Mouse (Mus musculus): Measurements from ENCODE around the gene Uhrf2. TPM values are rescaled to one million over a fixed set of nuclear protein-coding genes. Genes with fewer than 3 reads are reported as not detected.

The Uhrf2 gene
- polyA plus RNA-seq, 1 experiment from 2014 or later = 58.3 TPM

DNA sequence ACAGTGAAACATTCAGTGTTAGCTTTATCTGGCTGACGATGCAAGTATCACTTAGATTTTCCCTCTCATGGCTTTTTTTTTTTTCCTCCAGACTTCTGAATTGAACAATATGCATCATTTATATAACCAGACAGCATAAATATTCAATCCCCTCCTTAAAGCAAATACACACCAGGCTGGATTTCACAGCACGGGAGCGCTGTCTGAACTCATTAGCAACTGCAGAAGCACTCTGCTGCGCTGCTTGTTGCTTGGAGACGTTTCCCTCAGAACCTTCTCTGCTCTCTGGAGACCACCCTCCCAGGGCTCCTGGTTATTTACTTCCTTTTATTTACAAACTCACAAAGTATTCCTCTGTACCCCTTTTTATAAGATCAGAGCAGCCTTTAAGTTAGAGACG is 78.8 kb downstream of the Uhrf2 start:
- H3K27me3 ChIP-seq (ENCODE audit: control insufficient read depth, insufficient read depth, low read length) = no peaks in the 10 kb centered on the region
- no peak for ATAC-seq (replicated peaks; ENCODE audit: insufficient number of reproducible peaks, low FRiP score, low TSS enrichment)
- H3K4me3 ChIP-seq (ENCODE audit: low read depth, low read length) = no peak overlapping the region
- no peaks in the 10 kb centered on the region for H3K4me1 ChIP-seq (ENCODE audit: control insufficient read depth, insufficient read depth, low read length)
- H3K9ac ChIP-seq (ENCODE audit: low read depth, low read length) = no peak overlapping the region
- H3K27ac ChIP-seq (ENCODE audit: low read depth, low read length) = no peak overlapping the region
- 0 out of 2 replicates have a peak, but pooled peaks cover 2% of the 10 kb centered on the region for H3K36me3 ChIP-seq (ENCODE audit: control insufficient read depth, insufficient read depth, low read length)
- no peak overlapping the region for H3K4me2 ChIP-seq
- H3K9me3 ChIP-seq (replicated peaks; ENCODE audit: control insufficient read depth, low read length) = no peaks in the 10 kb centered on the region
- 78% methylated on average over 6 of the region's 6 CpGs for WGBS (ENCODE audit: insufficient replicate concordance)

DNA sequence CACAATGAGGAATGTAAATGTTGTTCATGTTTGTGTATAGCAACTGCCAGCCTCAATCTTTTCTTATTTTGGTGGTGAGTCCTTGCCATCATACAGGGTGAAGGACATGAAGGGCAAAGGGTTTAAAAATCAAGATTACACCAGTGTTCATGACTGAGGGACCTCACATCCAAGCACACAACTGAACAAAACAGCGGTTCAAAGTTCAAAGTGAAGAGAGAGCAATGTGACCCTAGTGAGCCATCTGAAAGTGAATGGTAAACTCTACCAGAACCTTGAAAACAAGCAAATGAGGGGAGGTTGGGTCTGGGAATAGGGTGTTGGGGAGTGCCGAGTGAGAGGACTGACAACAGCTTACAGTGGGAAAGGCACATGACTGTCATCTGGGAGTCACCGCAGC is 81.1 kb downstream of the Uhrf2 start:
- H3K9ac ChIP-seq (ENCODE audit: low read depth, low read length) = no peak overlapping the region
- H3K36me3 ChIP-seq (ENCODE audit: control insufficient read depth, insufficient read depth, low read length) = 0 out of 2 replicates have a peak, but pooled peaks cover 2% of the 10 kb centered on the region
- WGBS (ENCODE audit: insufficient replicate concordance) = 85% methylated on average over 3 of the region's 3 CpGs
- peaks cover 3% of the 10 kb centered on the region; the same call in 1 of the 2 replicates for H3K4me1 ChIP-seq (ENCODE audit: control insufficient read depth, insufficient read depth, low read length)
- ATAC-seq (replicated peaks; ENCODE audit: insufficient number of reproducible peaks, low FRiP score, low TSS enrichment) = no peak
- no peak overlapping the region for H3K4me2 ChIP-seq
- H3K9me3 ChIP-seq (replicated peaks; ENCODE audit: control insufficient read depth, low read length) = no peaks in the 10 kb centered on the region
- no peaks in the 10 kb centered on the region for H3K27me3 ChIP-seq (ENCODE audit: control insufficient read depth, insufficient read depth, low read length)
- H3K4me3 ChIP-seq (ENCODE audit: low read depth, low read length) = no peak overlapping the region
- no peak overlapping the region for H3K27ac ChIP-seq (ENCODE audit: low read depth, low read length)

DNA sequence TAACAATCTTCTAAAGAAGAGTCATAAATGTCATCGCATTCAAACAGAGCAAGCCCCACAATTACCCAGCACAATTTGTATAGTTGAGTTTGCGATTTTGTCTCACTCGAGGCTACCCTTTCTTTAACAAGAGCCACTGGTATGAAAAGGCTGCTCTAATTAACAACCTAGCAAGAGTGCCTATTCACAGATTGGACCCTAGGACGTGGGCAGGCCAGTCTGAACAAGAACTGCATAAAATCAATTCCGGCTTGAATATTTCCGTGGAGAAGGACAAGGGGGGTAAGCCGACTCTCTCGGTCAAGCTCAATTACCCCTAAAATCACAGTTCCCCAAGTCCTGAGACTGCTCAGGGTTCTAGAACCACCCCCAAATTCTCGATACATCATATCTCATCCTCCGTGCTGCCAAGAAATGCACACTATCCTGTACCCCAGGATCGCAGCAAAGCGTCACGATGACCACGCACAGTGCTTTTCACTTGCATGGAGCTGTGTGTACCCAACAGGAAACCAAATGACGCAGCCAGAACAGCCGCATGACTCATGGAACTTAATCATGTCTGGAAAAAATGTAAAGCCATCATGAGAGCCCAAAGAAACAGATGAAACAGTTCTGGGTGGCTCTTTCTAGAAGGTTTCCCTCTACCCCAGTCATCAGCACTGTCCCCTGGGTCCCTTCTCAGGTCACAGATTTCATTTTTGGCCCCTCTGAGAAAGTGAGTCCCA is 82.8 kb downstream of the Uhrf2 start:
- H3K27ac ChIP-seq (ENCODE audit: low read depth, low read length) = no peak overlapping the region
- no peak overlapping the region for H3K9ac ChIP-seq (ENCODE audit: low read depth, low read length)
- H3K9me3 ChIP-seq (replicated peaks; ENCODE audit: control insufficient read depth, low read length) = no peaks in the 10 kb centered on the region
- WGBS (ENCODE audit: insufficient replicate concordance) = 88% methylated on average over 16 of the region's 16 CpGs
- H3K4me2 ChIP-seq = no peak overlapping the region
- peaks cover 8% of the 10 kb centered on the region; the same call in 1 of the 2 replicates for H3K4me1 ChIP-seq (ENCODE audit: control insufficient read depth, insufficient read depth, low read length)
- no peak overlapping the region for H3K4me3 ChIP-seq (ENCODE audit: low read depth, low read length)
- no peaks in the 10 kb centered on the region for H3K36me3 ChIP-seq (ENCODE audit: control insufficient read depth, insufficient read depth, low read length)
- H3K27me3 ChIP-seq (ENCODE audit: control insufficient read depth, insufficient read depth, low read length) = no peaks in the 10 kb centered on the region
- ATAC-seq (replicated peaks; ENCODE audit: insufficient number of reproducible peaks, low FRiP score, low TSS enrichment) = no peak

DNA sequence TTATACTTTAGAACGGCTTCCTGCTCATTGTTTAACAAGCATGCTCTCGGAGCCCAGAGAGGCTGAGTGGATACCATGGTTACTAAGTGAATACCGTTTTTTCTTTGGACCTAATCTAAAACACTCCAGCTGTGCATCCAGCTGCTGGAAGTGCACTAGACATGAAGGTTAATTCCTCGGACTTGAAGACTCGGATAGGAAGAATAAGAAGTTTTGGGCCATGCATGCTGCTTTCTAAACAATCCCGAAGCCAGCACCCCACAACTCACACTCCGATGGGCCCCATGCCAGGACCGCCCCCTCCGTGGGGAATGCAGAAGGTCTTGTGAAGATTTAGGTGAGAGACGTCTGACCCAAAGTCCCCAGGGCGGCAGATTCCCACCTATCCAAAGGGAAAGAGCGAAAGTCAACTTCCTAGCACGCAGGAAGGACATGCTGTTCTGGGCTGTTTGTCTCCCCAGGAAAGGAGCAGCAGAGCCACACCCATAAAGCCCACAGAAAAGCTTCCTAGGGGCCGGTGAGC is 84.7 kb downstream of the Uhrf2 start:
- Histone ChIP-seq H3K4me2 (no peak overlapping the region; the same call in 1 of the 2 replicates), H3K9ac (ENCODE audit: low read depth, low read length) (no peak overlapping the region), H3K27ac (ENCODE audit: low read depth, low read length) (no peak overlapping the region), H3K9me3 (replicated peaks; ENCODE audit: control insufficient read depth, low read length) (no peaks in the 10 kb centered on the region), H3K36me3 (ENCODE audit: control insufficient read depth, insufficient read depth, low read length) (no peaks in the 10 kb centered on the region), H3K27me3 (ENCODE audit: control insufficient read depth, insufficient read depth, low read length) (no peaks in the 10 kb centered on the region), H3K4me3 (ENCODE audit: low read depth, low read length) (no peak overlapping the region), H3K4me1 (ENCODE audit: control insufficient read depth, insufficient read depth, low read length) (peaks cover 9% of the 10 kb centered on the region; the same call in 1 of the 2 replicates)
- WGBS (ENCODE audit: insufficient replicate concordance) = 63% methylated on average over 14 of the region's 14 CpGs
- no peak for ATAC-seq (replicated peaks; ENCODE audit: insufficient number of reproducible peaks, low FRiP score, low TSS enrichment)

DNA sequence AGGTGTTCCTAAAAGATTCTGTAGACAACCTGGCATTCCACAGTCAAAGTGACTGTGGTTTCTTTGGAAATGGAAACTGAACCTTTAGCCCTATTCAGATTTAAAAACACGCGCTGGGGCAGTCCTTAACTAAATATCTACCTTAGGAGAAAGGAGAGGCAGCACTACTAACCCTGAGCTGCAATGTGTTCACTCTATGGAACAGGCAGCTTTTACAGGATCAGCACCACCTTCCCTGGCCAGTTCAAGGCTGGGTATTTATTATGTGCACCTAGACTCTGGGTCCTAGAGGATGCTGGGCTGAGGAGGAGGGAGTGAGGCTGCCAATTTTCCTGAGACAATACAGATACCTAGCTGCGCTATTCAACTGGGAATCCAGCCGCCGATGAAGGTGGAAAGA is 85.3 kb downstream of the Uhrf2 start:
- Histone ChIP-seq H3K27ac (ENCODE audit: low read depth, low read length) (no peak overlapping the region), H3K27me3 (ENCODE audit: control insufficient read depth, insufficient read depth, low read length) (no peaks in the 10 kb centered on the region), H3K4me1 (ENCODE audit: control insufficient read depth, insufficient read depth, low read length) (peaks cover 9% of the 10 kb centered on the region; the same call in 1 of the 2 replicates), H3K9me3 (replicated peaks; ENCODE audit: control insufficient read depth, low read length) (no peaks in the 10 kb centered on the region), H3K4me2 (no peak overlapping the region), H3K9ac (ENCODE audit: low read depth, low read length) (no peak overlapping the region), H3K4me3 (ENCODE audit: low read depth, low read length) (no peak overlapping the region), H3K36me3 (ENCODE audit: control insufficient read depth, insufficient read depth, low read length) (no peaks in the 10 kb centered on the region)
- 76% methylated on average over 5 of the region's 5 CpGs for WGBS (ENCODE audit: insufficient replicate concordance)
- no peak for ATAC-seq (replicated peaks; ENCODE audit: insufficient number of reproducible peaks, low FRiP score, low TSS enrichment)

DNA sequence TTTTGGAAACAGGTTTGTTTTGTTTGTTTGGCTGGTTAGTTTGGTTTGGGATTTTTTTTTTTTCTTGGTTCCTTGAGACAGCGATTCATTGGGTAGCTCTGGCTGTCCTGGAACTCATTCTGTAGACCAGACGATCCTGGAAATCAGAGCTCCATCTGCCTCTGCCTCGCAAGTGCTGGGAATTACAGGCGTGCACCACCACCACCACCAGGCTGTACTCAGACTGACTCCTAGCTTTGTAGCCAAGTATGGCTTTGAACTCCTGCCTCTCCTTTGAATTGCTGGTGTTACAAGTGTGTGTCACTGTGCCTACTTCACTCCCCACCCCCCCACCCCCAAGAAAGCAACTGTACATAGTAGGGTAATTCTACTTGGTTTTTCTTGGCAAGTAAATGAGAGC is 86.9 kb downstream of the Uhrf2 start:
- 0 out of 2 replicates have a peak overlapping the region, but pooled peaks have one; percentile 54 for H3K27ac ChIP-seq (ENCODE audit: low read depth, low read length)
- no peak overlapping the region for H3K4me2 ChIP-seq
- H3K36me3 ChIP-seq (ENCODE audit: control insufficient read depth, insufficient read depth, low read length) = no peaks in the 10 kb centered on the region
- H3K9me3 ChIP-seq (replicated peaks; ENCODE audit: control insufficient read depth, low read length) = no peaks in the 10 kb centered on the region
- H3K4me3 ChIP-seq (ENCODE audit: low read depth, low read length) = no peak overlapping the region
- peaks cover 9% of the 10 kb centered on the region; the same call in 1 of the 2 replicates for H3K4me1 ChIP-seq (ENCODE audit: control insufficient read depth, insufficient read depth, low read length)
- 44% methylated on average over 4 of the region's 4 CpGs for WGBS (ENCODE audit: insufficient replicate concordance)
- no peak overlapping the region for H3K9ac ChIP-seq (ENCODE audit: low read depth, low read length)
- no peak for ATAC-seq (replicated peaks; ENCODE audit: insufficient number of reproducible peaks, low FRiP score, low TSS enrichment)
- H3K27me3 ChIP-seq (ENCODE audit: control insufficient read depth, insufficient read depth, low read length) = no peaks in the 10 kb centered on the region

DNA sequence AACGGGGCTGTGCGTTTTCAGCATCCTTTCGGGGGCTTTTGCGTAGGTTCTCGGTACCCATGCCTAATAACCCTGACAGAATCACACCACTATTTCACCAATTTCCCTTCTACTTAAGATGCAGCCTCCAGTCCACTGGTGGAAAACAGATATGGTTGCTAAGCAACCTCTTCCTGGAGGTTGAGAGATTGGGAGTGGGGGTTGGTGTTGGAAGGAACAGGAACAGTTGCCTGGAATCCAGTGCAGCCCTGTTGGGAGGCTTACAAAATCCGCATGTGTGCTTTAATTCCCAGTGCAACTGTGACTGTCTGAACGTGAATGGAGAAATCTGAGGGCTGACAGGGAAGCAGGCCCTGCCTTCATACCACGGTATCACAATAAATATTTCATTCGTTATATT is 87.5 kb downstream of the Uhrf2 start:
- Histone ChIP-seq H3K9ac (ENCODE audit: low read depth, low read length) (no peak overlapping the region), H3K9me3 (replicated peaks; ENCODE audit: control insufficient read depth, low read length) (no peaks in the 10 kb centered on the region), H3K36me3 (ENCODE audit: control insufficient read depth, insufficient read depth, low read length) (no peaks in the 10 kb centered on the region), H3K27me3 (ENCODE audit: control insufficient read depth, insufficient read depth, low read length) (no peaks in the 10 kb centered on the region), H3K27ac (ENCODE audit: low read depth, low read length) (peak overlapping the region; percentile 22; the same call in 1 of the 2 replicates), H3K4me1 (ENCODE audit: control insufficient read depth, insufficient read depth, low read length) (peaks cover 9% of the 10 kb centered on the region; the same call in 1 of the 2 replicates), H3K4me2 (no peak overlapping the region), H3K4me3 (ENCODE audit: low read depth, low read length) (no peak overlapping the region)
- WGBS (ENCODE audit: insufficient replicate concordance) = 47% methylated on average over 9 of the region's 9 CpGs
- no peak for ATAC-seq (replicated peaks; ENCODE audit: insufficient number of reproducible peaks, low FRiP score, low TSS enrichment)

DNA sequence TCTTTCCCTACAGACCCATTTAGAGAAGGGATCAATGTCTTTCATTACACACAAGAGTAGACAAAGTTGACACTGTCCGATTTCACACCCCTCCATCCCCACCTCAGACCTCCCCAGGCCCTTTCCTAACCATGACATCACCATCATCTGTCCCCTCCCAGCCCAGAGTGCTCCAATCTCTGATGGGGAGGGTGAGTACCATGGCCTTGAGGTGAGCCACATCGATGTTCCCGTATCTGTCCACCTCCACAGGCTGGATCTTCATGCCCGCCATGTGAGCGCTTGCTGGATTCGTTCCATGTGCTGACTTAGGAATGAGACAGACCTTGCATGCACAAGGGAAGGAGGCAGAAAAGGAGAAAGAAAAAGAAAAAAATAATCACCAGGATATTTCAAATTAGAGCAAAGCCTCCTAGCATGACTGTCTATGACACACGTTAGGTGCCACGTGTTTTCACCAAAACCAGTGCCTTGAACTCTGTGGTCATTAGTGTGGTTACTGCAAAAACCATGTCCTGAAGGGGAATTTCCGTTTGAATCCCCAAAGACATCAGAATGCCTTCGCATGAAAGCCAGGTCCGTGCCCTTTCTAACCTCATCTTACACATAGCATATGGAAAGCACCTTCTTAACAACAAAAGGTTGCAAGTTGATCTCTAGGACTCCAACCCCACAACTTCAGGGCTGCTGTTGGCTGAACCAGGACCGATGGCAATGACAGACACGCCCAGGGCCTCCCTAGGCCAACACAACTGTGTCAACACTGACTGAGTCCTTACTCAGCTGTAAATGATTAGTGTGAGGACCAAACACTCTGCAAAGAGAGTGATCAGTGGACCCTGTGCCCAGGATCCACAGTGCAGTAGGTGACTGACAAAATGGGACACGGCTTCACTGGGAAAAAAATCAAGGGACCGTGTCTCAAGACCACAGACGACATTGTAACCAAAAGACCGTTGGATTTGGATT is 88.3 kb downstream of the Uhrf2 start:
- WGBS (ENCODE audit: insufficient replicate concordance) = 80% methylated on average over 17 of the region's 17 CpGs
- ATAC-seq (replicated peaks; ENCODE audit: insufficient number of reproducible peaks, low FRiP score, low TSS enrichment) = no peak

More for the DNA sequence above, 88.3 kb downstream of the Uhrf2 start:
- H3K27ac ChIP-seq (ENCODE audit: low read depth, low read length) = peak overlapping the region; percentile 22; the same call in 1 of the 2 replicates
- peaks cover 9% of the 10 kb centered on the region; the same call in 1 of the 2 replicates for H3K4me1 ChIP-seq (ENCODE audit: control insufficient read depth, insufficient read depth, low read length)
- no peaks in the 10 kb centered on the region for H3K9me3 ChIP-seq (replicated peaks; ENCODE audit: control insufficient read depth, low read length)
- H3K9ac ChIP-seq (ENCODE audit: low read depth, low read length) = no peak overlapping the region
- H3K4me3 ChIP-seq (ENCODE audit: low read depth, low read length) = no peak overlapping the region
- no peaks in the 10 kb centered on the region for H3K36me3 ChIP-seq (ENCODE audit: control insufficient read depth, insufficient read depth, low read length)
- H3K27me3 ChIP-seq (ENCODE audit: control insufficient read depth, insufficient read depth, low read length) = no peaks in the 10 kb centered on the region
- no peak overlapping the region for H3K4me2 ChIP-seq
